Mouse (Mus musculus): ENCODE data around the gene Agl. TPM values are rescaled to one million over a fixed set of nuclear protein-coding genes. Genes with fewer than 3 reads are reported as not detected.

Gene Agl
- polyA plus RNA-seq, 1 experiment from 2014 or later = 12.7 TPM

GRCm38 (mm10) chr3:116701601-116702000 lies 106.4 kb downstream of the Agl start:
- Histone ChIP-seq H3K27me3 (no peaks in the 10 kb centered on the region), H3K27ac (no peak overlapping the region), H3K4me2 (no peak overlapping the region), H3K4me3 (no peak overlapping the region), H3K4me1 (no peaks in the 10 kb centered on the region), H3K36me3 (ENCODE audit: poor library complexity, severe bottlenecking) (no peaks in the 10 kb centered on the region), H3K9ac (no peak overlapping the region), H3K9me3 (replicated peaks) (no peaks in the 10 kb centered on the region)
- no peak for ATAC-seq
- WGBS = 97% methylated on average over 4 of the region's 4 CpGs

- H3K27ac ChIP-seq = no peak overlapping the region
- no peak for ATAC-seq
- no peaks in the 10 kb centered on the region for H3K27me3 ChIP-seq
- no peaks in the 10 kb centered on the region for H3K36me3 ChIP-seq (ENCODE audit: poor library complexity, severe bottlenecking)
- no peak overlapping the region for H3K4me2 ChIP-seq
- no peak overlapping the region for H3K4me3 ChIP-seq
- H3K4me1 ChIP-seq = no peaks in the 10 kb centered on the region
- no peaks in the 10 kb centered on the region for H3K9me3 ChIP-seq (replicated peaks)
- WGBS = 58% methylated on average over 2 of the region's 2 CpGs
- no peak overlapping the region for H3K9ac ChIP-seq
Measured at GRCm38 (mm10) chr3:116698786-116699185, 109.2 kb downstream of the Agl start.

DNA sequence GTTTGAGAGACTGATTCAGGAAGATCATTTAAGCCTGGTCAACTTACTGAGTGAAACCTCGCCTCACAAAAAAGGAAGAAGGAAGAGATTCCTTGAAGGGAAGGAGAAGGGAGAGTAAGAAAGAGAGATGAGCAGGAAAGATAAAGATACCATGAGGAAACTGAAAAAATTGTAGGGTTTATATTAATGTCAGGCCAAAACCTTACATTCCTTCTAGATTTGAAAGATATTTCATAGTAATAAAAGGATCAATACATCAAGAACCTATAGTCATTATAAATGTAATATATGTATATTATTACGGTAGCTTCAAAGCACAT lies 112.3 kb downstream of the Agl start:
- Histone ChIP-seq H3K27me3 (no peaks in the 10 kb centered on the region), H3K4me3 (no peak overlapping the region), H3K27ac (no peak overlapping the region), H3K4me2 (no peak overlapping the region), H3K4me1 (no peaks in the 10 kb centered on the region), H3K9ac (no peak overlapping the region), H3K36me3 (ENCODE audit: poor library complexity, severe bottlenecking) (no peaks in the 10 kb centered on the region), H3K9me3 (replicated peaks) (no peaks in the 10 kb centered on the region)
- WGBS = 95% methylated on average over 2 of the region's 2 CpGs
- no peak for ATAC-seq

DNA sequence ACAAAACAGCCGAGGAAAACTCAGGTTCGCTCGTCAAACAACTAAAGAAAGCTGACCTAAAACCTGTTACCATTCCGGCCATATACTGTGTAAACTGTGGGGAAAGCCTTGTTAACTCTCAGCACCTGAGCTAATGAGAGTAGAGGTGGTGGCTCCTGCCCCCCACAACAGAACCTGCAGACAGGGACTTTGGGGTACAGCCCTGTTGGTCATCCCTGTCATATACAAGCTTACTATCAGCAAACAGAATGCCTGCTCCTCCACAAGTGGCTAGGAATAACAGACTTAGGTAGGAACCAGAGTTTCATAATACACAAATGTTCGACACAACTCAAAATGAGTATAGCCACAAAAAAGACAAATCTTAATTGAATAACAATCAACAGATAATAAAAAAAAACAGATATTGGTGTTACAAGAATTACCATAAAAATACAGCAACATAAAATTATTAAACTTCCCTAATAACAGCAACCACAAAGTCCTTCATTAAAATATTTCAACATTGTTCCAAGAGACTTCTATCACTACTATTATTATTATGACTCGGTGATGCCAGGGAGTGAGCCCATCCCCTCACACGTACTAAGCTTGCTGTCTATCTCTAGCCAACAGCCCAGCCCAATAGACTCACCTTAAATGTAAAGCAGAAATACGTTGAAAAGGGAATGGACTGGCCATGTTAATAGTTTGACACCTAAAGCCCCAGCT lies 112.9 kb downstream of the Agl start:
- H3K27me3 ChIP-seq = no peaks in the 10 kb centered on the region
- 90% methylated on average over 8 of the region's 8 CpGs for WGBS
- no peak overlapping the region for H3K4me2 ChIP-seq
- H3K4me3 ChIP-seq = no peak overlapping the region
- no peaks in the 10 kb centered on the region for H3K4me1 ChIP-seq
- no peaks in the 10 kb centered on the region for H3K36me3 ChIP-seq (ENCODE audit: poor library complexity, severe bottlenecking)
- ATAC-seq = no peak
- no peaks in the 10 kb centered on the region for H3K9me3 ChIP-seq (replicated peaks)
- H3K9ac ChIP-seq = no peak overlapping the region
- H3K27ac ChIP-seq = no peak overlapping the region

DNA sequence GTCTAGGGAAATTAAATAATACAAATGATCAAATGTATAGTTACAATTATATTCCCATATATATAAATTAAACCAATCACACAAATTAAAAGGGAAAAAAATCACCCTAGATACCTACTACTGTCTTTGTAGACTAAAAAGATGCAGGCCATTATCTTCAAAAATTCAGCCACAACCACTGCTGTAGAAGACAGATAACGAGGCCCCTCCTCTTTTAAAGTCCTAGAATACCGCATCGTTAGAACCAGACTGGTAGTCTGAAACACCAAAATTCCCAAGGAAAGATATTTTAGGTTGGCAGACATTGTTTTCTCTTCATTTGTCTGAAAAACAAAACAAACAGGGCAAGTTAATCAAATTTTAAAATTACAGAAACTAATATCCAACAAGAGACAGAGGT lies 113.7 kb downstream of the Agl start:
- Histone ChIP-seq H3K4me2 (no peak overlapping the region), H3K9me3 (replicated peaks) (no peaks in the 10 kb centered on the region), H3K27me3 (no peaks in the 10 kb centered on the region), H3K4me3 (no peak overlapping the region), H3K4me1 (no peaks in the 10 kb centered on the region), H3K27ac (no peak overlapping the region), H3K9ac (no peak overlapping the region), H3K36me3 (ENCODE audit: poor library complexity, severe bottlenecking) (no peaks in the 10 kb centered on the region)
- no peak for ATAC-seq
- 73% methylated on average over 3 of the region's 3 CpGs for WGBS

Other genes starting within 250 kb of the Agl start
- gene Lrrc39, start 245.2 kb downstream of the Agl start, polyA plus RNA-seq (2015; fragmentation: Nextera tagmentation; extraction: Ambion mirVana) = 0.36 and 0.58 TPM in 2 replicates
- gene Sass6, start 213.2 kb downstream of the Agl start, polyA plus RNA-seq (2015; fragmentation: Nextera tagmentation; extraction: Ambion mirVana) = 28.4 and 29.7 TPM in 2 replicates
- 30.7 TPM in 2 replicates for gene Trmt13, start 193.6 kb downstream of the Agl start, polyA plus RNA-seq (2015; fragmentation: Nextera tagmentation; extraction: Ambion mirVana)
- gene Mfsd14a, start 145.5 kb downstream of the Agl start, polyA plus RNA-seq (2015; fragmentation: Nextera tagmentation; extraction: Ambion mirVana) = 68.5 and 72.6 TPM in 2 replicates
- 0.33 TPM in 1 of 2 replicates, not detected in the other for gene Gm43191, start 126.9 kb downstream of the Agl start, polyA plus RNA-seq (2015; fragmentation: Nextera tagmentation; extraction: Ambion mirVana)
- 5.3 and 6.0 TPM in 2 replicates for gene Slc35a3, start 95.3 kb downstream of the Agl start, polyA plus RNA-seq (2015; fragmentation: Nextera tagmentation; extraction: Ambion mirVana)
- gene Frrs1, start 51.3 kb upstream of the Agl start, polyA plus RNA-seq (2015; fragmentation: Nextera tagmentation; extraction: Ambion mirVana) = 3.8 and 5.3 TPM in 2 replicates
- gene 4930455H04Rik, start 160.1 kb upstream of the Agl start, polyA plus RNA-seq (2015; fragmentation: Nextera tagmentation; extraction: Ambion mirVana) = not detected in 2 replicates
- 10.0 and 14.9 TPM in 2 replicates for gene Palmd, start 160.8 kb upstream of the Agl start, polyA plus RNA-seq (2015; fragmentation: Nextera tagmentation; extraction: Ambion mirVana)